Mouse (Mus musculus): ENCODE results near the gene Nabp1. TPM values are rescaled to one million over a fixed set of nuclear protein-coding genes. Genes with fewer than 3 reads are reported as not detected.

Nabp1 gene
- polyA plus RNA-seq, 1 experiment from 2014 or later = 8.8 TPM

DNA sequence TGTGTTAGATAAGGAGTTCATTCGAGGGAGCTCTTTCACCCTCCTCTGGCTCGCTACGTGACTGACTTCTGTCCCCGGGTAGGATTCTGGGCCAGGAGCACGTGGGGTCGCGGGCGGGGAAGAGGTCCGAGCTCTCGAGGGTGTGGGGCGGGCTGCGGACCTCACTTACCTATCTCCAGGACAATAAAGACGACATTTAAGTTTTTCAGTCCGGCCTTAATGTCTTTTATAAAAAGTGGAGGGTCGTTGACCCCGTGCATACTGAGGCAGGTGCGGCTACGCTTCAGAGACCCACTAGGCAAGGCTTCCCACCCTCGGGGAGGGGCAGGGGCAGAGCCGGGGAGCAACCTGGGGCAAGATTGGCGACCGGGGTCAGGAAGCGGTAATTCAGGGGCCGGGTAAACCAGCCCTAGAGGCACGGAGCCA, 556 bp downstream of the Nabp1 start:
- Histone ChIP-seq H3K36me3 (ENCODE audit: control insufficient read depth, insufficient read depth, low read length) (no peaks in the 10 kb centered on the region), H3K9me3 (ENCODE audit: control insufficient read depth, low read length) (no peaks in the 10 kb centered on the region), H3K27me3 (ENCODE audit: control insufficient read depth, insufficient read depth, low read length) (no peaks in the 10 kb centered on the region), H3K9ac (ENCODE audit: low read length) (peak overlapping the region; percentile 71), H3K4me3 (ENCODE audit: low read depth, low read length) (peak overlapping the region; percentile 59), H3K4me1 (ENCODE audit: control insufficient read depth, insufficient read depth, low read length) (no peaks in the 10 kb centered on the region), H3K4me2 (ENCODE audit: low read depth) (peak overlapping the region; percentile 99), H3K27ac (ENCODE audit: low read depth, low read length) (peak overlapping the region; percentile 8; the same call in 1 of the 2 replicates)
- ATAC-seq (ENCODE audit: insufficient read depth, low FRiP score, low TSS enrichment) (peak; percentile 59), DNase-seq (ENCODE audit: low spot score) (peak; percentile 41)
- under 1% methylated on average over 25 of the region's 25 CpGs for WGBS

DNA sequence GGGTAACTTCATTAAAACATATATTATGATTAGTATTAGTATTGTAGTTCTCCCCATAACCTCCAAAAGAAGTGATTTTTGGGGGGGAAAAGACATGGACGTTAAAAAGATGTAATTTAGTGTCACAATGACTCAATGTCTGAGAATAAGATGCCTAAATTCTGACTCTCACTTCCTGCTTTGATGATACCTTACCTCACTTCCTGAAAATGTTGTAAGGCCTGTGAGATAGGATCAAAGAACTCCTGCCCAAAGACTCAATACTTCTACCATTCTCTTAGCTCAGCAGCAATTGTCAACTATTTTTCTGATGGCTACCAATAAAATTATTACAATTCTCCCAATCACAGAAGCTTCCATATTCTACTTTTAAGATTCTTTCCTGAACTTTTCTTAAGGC, 1.8 kb downstream of the Nabp1 start:
- Histone ChIP-seq H3K27me3 (ENCODE audit: control insufficient read depth, insufficient read depth, low read length) (no peaks in the 10 kb centered on the region), H3K4me1 (ENCODE audit: control insufficient read depth, insufficient read depth, low read length) (no peaks in the 10 kb centered on the region), H3K36me3 (ENCODE audit: control insufficient read depth, insufficient read depth, low read length) (no peaks in the 10 kb centered on the region), H3K4me2 (ENCODE audit: low read depth) (no peak overlapping the region), H3K4me3 (ENCODE audit: low read depth, low read length) (no peak overlapping the region), H3K9me3 (ENCODE audit: control insufficient read depth, low read length) (no peaks in the 10 kb centered on the region), H3K9ac (ENCODE audit: low read length) (no peak overlapping the region), H3K27ac (ENCODE audit: low read depth, low read length) (no peak overlapping the region)
- DNase-seq (ENCODE audit: low spot score) (no peak), ATAC-seq (ENCODE audit: insufficient read depth, low FRiP score, low TSS enrichment) (no peak)
- 85% methylated on average over 1 of the region's 1 CpGs for WGBS

DNA sequence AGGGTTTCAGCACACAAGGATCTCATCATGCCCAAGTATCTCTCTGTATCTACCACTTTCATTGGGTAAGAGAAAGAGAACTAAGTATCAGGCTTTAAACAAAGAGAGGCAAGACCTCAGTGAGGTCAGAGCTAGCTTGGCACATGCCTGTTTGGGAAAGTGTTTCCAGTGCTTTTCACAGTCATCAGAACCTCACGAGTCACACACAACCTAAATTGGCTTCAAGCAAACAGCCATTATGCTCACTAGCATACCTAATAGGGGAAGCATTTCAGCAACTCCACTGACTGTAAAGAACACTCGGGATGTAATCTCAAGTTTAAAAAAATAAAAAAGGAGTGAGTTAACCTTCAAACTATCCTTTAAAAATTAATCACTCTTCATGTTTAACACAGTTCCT, 10.1 kb downstream of the Nabp1 start:
- Histone ChIP-seq H3K36me3 (ENCODE audit: control insufficient read depth, insufficient read depth, low read length) (no peaks in the 10 kb centered on the region), H3K4me3 (ENCODE audit: low read depth, low read length) (no peak overlapping the region), H3K27ac (ENCODE audit: low read depth, low read length) (no peak overlapping the region), H3K4me2 (ENCODE audit: low read depth) (no peak overlapping the region), H3K27me3 (ENCODE audit: control insufficient read depth, insufficient read depth, low read length) (no peaks in the 10 kb centered on the region), H3K4me1 (ENCODE audit: control insufficient read depth, insufficient read depth, low read length) (no peaks in the 10 kb centered on the region), H3K9me3 (ENCODE audit: control insufficient read depth, low read length) (no peaks in the 10 kb centered on the region), H3K9ac (ENCODE audit: low read length) (no peak overlapping the region)
- WGBS = 66% methylated on average over 2 of the region's 2 CpGs
- ATAC-seq (ENCODE audit: insufficient read depth, low FRiP score, low TSS enrichment) (no peak), DNase-seq (ENCODE audit: low spot score) (no peak)

DNA sequence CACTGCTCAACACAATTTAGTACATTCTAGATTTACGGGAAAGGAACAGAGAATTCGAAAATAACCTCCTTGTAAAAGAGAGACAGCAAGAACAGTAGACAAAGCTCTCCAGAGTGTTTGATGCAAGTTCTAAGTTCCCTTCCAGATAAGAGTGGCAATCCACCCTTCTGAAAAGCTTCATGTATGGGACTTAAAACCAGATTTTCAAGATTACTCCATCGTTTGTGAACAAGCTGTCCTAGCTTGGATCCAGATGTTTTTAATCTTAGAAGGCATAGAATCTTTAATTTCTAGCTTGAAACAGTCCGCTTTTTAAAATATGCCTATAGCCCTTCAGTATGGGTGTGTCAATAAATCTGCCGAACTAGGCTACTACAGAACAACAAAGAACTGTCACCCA, 11.0 kb downstream of the Nabp1 start:
- no peak overlapping the region for H3K4me3 ChIP-seq (ENCODE audit: low read depth, low read length)
- DNase-seq (ENCODE audit: low spot score) (no peak), ATAC-seq (ENCODE audit: insufficient read depth, low FRiP score, low TSS enrichment) (no peak)
- no peak overlapping the region for H3K27ac ChIP-seq (ENCODE audit: low read depth, low read length)
- no peak overlapping the region for H3K9ac ChIP-seq (ENCODE audit: low read length)
- no peaks in the 10 kb centered on the region for H3K36me3 ChIP-seq (ENCODE audit: control insufficient read depth, insufficient read depth, low read length)
- no peaks in the 10 kb centered on the region for H3K27me3 ChIP-seq (ENCODE audit: control insufficient read depth, insufficient read depth, low read length)
- no peaks in the 10 kb centered on the region for H3K9me3 ChIP-seq (ENCODE audit: control insufficient read depth, low read length)
- no peaks in the 10 kb centered on the region for H3K4me1 ChIP-seq (ENCODE audit: control insufficient read depth, insufficient read depth, low read length)
- H3K4me2 ChIP-seq (ENCODE audit: low read depth) = no peak overlapping the region
- 83% methylated on average over 5 of the region's 5 CpGs for WGBS

DNA sequence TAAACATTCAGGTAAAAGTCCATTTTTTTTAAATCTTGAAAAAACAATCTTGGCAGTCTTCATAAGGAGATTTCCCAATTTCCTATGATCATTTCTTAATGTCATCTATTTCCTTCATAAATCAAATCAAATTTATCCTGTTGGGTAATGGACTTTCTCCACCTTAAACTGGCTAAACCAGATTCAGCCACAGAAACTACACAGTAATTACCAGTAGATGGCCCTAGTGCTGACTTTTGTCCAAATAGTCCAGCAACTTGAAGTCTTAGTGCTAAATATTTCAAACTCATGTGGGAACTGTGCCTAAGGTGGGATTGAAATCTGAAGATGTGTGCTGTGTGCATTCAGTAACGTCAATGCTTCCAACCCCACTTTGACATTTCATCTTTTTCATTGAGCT, 11.8 kb downstream of the Nabp1 start:
- DNase-seq (ENCODE audit: low spot score) (no peak), ATAC-seq (ENCODE audit: insufficient read depth, low FRiP score, low TSS enrichment) (no peak)
- WGBS = 42% methylated on average over 1 of the region's 1 CpGs
- H3K4me3 ChIP-seq (ENCODE audit: low read depth, low read length) = no peak overlapping the region
- H3K27me3 ChIP-seq (ENCODE audit: control insufficient read depth, insufficient read depth, low read length) = no peaks in the 10 kb centered on the region
- no peak overlapping the region for H3K4me2 ChIP-seq (ENCODE audit: low read depth)
- H3K9ac ChIP-seq (ENCODE audit: low read length) = no peak overlapping the region
- H3K9me3 ChIP-seq (ENCODE audit: control insufficient read depth, low read length) = no peaks in the 10 kb centered on the region
- H3K36me3 ChIP-seq (ENCODE audit: control insufficient read depth, insufficient read depth, low read length) = no peaks in the 10 kb centered on the region
- no peaks in the 10 kb centered on the region for H3K4me1 ChIP-seq (ENCODE audit: control insufficient read depth, insufficient read depth, low read length)
- no peak overlapping the region for H3K27ac ChIP-seq (ENCODE audit: low read depth, low read length)

DNA sequence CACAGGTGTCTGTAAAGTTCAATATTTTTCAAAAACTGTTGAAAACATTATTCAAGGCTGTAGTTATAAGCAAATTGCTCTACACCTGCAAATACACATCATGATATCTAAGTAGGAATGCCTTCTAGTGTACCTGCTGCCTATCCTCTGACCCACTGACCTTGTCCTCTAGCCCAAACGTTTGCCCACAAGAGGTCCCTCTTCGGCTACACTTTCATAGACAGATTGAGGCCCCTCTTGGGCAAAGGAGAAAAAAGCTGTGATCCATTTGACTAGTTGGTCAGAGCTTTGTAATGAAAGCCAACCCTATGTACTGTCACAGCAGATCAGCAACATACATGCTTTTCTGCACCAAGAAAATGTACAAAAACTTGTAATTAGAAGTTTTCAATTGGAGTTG, 12.9 kb downstream of the Nabp1 start:
- no peak overlapping the region for H3K9ac ChIP-seq (ENCODE audit: low read length)
- ATAC-seq (ENCODE audit: insufficient read depth, low FRiP score, low TSS enrichment) = no peak
- WGBS = 47% methylated on average over 2 of the region's 2 CpGs

DNA sequence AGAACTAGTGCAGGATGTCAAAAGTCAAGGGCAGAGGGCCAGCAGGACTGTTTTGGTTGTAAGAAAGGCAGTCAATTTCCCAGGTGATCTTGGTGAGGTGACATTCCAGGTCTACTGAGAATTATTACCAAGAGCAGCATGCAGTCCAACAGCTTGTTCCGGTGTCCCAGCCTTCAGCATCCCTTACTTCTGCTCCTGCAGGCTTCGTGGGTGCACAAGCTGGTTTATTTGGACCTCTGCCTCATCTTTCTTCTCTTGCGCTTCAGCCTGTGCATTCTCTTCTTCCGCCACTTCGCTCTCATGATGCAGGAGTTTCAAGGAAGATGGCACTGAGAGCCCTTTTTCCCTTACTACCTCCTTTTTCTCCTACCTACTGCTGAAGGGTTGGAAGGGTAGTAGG, 15.2 kb downstream of the Nabp1 start:
- no peak for DNase-seq (ENCODE audit: low spot score)
- Histone ChIP-seq H3K27me3 (ENCODE audit: control insufficient read depth, insufficient read depth, low read length) (no peaks in the 10 kb centered on the region), H3K4me3 (ENCODE audit: low read depth, low read length) (no peak overlapping the region), H3K9me3 (ENCODE audit: control insufficient read depth, low read length) (no peaks in the 10 kb centered on the region), H3K9ac (ENCODE audit: low read length) (no peak overlapping the region), H3K4me2 (ENCODE audit: low read depth) (no peak overlapping the region), H3K4me1 (ENCODE audit: control insufficient read depth, insufficient read depth, low read length) (no peaks in the 10 kb centered on the region), H3K36me3 (ENCODE audit: control insufficient read depth, insufficient read depth, low read length) (no peaks in the 10 kb centered on the region), H3K27ac (ENCODE audit: low read depth, low read length) (no peak overlapping the region)
- 69% methylated on average over 5 of the region's 5 CpGs for WGBS
- no peak for ATAC-seq (ENCODE audit: insufficient read depth, low FRiP score, low TSS enrichment)

More for the DNA sequence above, 12.9 kb downstream of the Nabp1 start:
- Histone ChIP-seq H3K4me3 (ENCODE audit: low read depth, low read length) (no peak overlapping the region), H3K36me3 (ENCODE audit: control insufficient read depth, insufficient read depth, low read length) (no peaks in the 10 kb centered on the region), H3K27me3 (ENCODE audit: control insufficient read depth, insufficient read depth, low read length) (no peaks in the 10 kb centered on the region), H3K4me1 (ENCODE audit: control insufficient read depth, insufficient read depth, low read length) (no peaks in the 10 kb centered on the region), H3K4me2 (ENCODE audit: low read depth) (no peak overlapping the region), H3K9me3 (ENCODE audit: control insufficient read depth, low read length) (no peaks in the 10 kb centered on the region), H3K27ac (ENCODE audit: low read depth, low read length) (no peak overlapping the region)
- no peak for DNase-seq (ENCODE audit: low spot score)

DNA sequence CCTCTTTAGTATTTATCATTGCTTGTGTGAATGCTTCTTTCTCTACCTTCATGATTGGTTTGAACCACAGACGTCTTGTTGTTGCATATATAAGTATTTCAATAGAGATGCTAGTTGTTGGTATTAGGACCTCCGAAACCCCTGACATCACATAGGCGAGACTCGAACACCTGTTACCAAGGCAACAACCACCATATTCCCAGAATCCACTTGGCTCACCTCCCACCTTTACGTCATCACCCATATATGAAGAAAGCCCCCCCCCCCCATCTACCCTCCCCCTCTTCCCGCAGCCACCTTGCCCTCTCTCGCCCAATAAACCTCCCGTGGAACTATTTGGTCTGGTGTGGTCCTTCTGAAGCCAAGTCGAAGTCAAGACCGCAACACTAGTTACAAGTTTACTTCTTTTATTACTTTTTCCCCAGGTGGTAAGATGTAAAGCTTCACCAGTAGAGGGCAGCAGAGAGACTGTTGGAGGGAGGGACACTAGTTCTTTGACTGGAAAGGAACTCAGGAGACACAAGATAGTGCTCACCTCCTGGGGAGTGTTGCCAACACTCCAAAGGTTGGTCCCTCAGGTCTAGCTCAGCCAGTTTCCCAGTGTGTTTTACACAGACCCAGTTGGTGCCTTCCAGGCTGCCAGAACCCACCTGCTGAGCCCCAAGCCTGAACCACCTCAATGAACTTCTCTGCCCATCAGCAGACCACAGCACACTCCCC, 19.3 kb downstream of the Nabp1 start:
- peak; percentile 38; the same call in 1 of the 2 replicates for ATAC-seq (ENCODE audit: insufficient read depth, low FRiP score, low TSS enrichment)
- H3K4me3 ChIP-seq (ENCODE audit: low read depth, low read length) = no peak overlapping the region
- no peak overlapping the region for H3K4me2 ChIP-seq (ENCODE audit: low read depth)
- no peaks in the 10 kb centered on the region for H3K36me3 ChIP-seq (ENCODE audit: control insufficient read depth, insufficient read depth, low read length)
- H3K9me3 ChIP-seq (ENCODE audit: control insufficient read depth, low read length) = no peaks in the 10 kb centered on the region
- H3K9ac ChIP-seq (ENCODE audit: low read length) = no peak overlapping the region
- no peaks in the 10 kb centered on the region for H3K27me3 ChIP-seq (ENCODE audit: control insufficient read depth, insufficient read depth, low read length)
- no peaks in the 10 kb centered on the region for H3K4me1 ChIP-seq (ENCODE audit: control insufficient read depth, insufficient read depth, low read length)
- no peak overlapping the region for H3K27ac ChIP-seq (ENCODE audit: low read depth, low read length)
- 69% methylated on average over 10 of the region's 10 CpGs for WGBS
- DNase-seq (ENCODE audit: low spot score) = peak; percentile 24

DNA sequence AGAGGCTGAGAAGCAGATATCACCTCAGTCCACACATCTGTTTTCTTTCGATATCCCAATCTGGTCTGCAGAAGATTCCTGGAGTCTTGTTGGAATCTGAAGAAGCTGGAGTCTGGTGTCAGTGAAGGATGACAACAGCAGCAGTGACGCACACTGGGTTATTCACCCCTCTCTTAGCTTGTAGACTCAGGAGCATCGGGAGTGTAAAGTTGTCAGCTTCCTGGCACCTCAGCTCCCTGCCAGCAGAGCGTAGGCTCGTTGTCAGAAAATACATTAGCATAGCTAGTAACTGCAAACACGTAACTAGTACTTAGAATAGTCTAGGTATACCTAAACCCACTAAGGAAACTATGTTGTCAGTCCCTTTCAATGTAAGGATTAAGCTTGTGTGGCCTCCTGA, 20.1 kb downstream of the Nabp1 start:
- WGBS = 76% methylated on average over 6 of the region's 6 CpGs
- no peak overlapping the region for H3K9ac ChIP-seq (ENCODE audit: low read length)
- no peak overlapping the region for H3K4me2 ChIP-seq (ENCODE audit: low read depth)
- H3K4me3 ChIP-seq (ENCODE audit: low read depth, low read length) = no peak overlapping the region
- H3K27ac ChIP-seq (ENCODE audit: low read depth, low read length) = no peak overlapping the region
- DNase-seq (ENCODE audit: low spot score) (no peak), ATAC-seq (ENCODE audit: insufficient read depth, low FRiP score, low TSS enrichment) (no peak)
- H3K36me3 ChIP-seq (ENCODE audit: control insufficient read depth, insufficient read depth, low read length) = no peaks in the 10 kb centered on the region
- no peaks in the 10 kb centered on the region for H3K27me3 ChIP-seq (ENCODE audit: control insufficient read depth, insufficient read depth, low read length)
- H3K9me3 ChIP-seq (ENCODE audit: control insufficient read depth, low read length) = no peaks in the 10 kb centered on the region
- H3K4me1 ChIP-seq (ENCODE audit: control insufficient read depth, insufficient read depth, low read length) = no peaks in the 10 kb centered on the region
